Mouse (Mus musculus): ENCODE data around the gene Foxn3. TPM values are rescaled to one million over a fixed set of nuclear protein-coding genes. Genes with fewer than 3 reads are reported as not detected.

Foxn3 gene
- total RNA-seq, 2 experiments from 2014 or later: 98.5 to 102 TPM

DNA sequence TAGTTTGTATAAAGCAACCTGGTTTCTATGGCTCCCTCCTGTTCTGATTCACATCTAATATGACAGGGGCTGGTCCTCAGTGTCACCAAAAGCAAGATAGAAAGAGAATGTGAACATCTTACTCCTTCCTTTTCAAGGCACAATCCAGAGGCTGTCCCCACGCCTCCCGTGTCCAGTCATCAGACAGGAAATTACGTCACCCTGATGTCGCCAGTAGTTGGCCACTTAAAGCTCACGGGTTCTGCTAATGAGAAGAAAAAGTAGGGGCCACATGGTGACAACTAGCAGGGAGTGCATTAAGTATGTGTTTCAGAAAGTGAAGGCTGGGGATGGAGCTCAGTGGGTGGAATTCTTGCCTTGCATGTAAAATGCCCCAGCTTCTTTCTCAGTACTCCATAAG is 99.1 kb downstream of the Foxn3 start:
- no peak for DNase-seq

DNA sequence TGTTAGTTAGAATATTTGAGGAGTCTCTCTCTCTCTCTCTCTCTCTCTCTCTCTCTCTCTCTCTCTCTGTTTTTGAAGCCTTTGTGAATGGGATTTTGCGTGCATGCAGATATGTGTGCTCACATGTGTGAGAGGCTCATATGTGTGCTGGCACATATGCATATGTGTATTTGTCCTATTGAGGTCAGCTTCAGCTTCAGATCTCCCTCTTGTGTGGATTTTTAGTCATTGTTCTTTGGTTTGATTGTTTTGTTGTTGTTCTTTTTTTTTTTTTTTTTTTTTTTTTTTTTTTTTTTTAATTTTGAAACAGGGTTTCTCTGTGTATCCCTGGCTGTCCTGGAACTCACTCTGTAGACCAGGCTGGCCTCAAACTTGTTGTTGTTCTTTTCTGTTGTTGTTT is 100.5 kb downstream of the Foxn3 start:
- no peak for DNase-seq

DNA sequence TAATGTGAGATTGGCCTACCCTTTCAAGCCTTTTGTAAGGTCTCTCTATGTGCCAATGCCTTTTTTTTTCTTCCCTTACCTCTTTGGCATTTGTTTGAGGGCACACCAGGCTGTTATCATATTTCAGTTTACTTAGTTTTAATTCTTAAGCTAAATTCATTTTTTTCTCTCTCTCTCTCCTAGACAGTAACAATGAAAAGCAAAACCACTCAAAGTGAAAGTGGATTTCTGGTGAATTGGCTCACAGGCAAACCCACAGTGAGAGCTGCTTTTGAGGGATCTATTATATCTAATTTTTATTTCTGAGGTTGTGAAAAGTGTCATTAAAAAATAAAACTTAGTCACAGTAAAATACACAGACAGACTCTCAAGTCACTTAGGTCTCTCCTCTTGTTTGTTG is 101.1 kb downstream of the Foxn3 start:
- no peak for DNase-seq

DNA sequence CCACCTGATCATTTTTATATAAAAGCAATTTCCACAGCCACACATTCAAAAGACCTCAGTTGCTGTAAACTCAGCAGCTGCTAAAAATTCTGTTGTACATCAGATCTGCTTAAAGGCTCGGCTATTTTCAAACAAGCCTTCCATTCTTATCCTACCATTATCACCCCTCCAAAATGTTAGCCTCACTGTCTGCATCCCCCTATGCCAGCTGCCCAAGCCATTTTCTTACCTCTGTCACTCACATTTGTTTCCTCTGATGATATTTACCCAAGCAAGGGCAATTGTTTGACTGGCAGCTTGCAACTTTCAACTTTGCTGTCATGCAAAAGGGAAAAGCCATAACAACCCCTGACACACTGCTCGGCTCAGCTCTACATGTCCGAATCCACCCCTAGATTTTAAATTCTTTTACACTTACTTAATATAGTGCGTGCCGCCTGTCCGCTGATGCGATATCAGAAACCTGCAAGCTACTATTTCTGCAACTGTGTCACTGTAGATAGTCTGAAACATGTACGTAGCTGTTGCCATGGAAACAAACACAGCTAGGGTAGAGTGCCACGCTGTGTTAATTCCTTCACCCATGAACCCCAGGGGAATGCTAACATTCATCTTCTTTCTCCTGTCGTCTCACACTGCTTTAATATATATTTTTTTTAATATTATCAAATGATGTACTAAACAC is 105.7 kb downstream of the Foxn3 start:
- no peak for DNase-seq

DNA sequence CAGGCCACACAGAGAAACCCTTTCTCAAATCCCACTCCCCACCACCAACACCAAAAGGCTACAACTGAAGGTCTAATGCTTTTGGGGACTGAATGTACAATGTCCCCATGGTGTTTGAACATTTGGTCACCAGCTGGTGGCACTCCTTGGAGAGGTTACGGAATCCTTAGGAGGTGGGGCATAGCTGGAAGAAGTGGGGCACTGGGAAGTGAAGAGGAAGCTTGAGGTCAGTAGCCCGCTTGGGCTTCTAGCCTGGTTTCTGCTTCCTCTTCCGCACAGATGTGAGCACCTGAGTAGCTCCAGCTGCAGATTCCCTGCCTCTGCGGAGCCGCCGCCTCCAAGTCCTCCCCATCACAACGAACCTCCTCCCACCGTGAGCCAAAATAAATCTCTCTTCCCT is 107.8 kb downstream of the Foxn3 start:
- no peak for DNase-seq

DNA sequence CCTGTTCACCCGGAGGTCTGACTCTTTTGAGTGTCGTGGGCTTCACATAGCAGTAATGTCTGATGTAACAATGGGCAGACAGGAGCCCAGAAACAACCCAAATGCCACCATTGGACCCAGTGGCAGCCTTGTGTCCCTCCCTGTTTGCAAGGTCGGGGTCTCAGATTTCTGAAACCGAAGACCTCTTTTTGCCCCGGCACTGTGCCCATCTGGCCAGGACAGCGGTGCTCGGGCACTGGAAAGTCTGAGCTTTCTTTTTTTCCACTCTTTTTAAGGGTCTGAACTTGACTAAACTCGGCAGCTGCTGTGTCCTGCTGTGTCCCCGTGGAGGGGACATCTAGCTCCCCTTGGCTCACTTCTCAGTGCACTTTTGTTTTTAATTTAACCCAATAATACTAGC is 109.0 kb downstream of the Foxn3 start:
- no peak for DNase-seq

DNA sequence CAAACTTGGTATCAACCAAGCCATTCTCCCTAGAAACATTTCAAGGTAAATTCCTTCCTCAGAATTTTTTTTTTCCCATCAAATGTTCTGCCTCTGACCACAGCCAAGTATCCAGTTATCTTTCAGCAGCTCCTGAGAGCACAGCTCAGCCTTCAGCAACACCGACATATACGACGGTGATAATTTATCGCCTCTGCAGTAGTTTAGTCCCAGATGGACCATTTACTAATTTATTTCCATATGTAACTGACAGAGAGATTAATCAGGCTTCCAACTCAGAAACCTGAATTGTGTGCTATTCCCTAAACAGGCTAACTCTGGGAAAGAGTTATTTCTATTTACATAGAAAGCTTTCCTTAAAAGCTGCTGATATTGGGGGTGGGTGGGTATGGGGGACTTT is 109.6 kb downstream of the Foxn3 start:
- DNase-seq: no peak

DNA sequence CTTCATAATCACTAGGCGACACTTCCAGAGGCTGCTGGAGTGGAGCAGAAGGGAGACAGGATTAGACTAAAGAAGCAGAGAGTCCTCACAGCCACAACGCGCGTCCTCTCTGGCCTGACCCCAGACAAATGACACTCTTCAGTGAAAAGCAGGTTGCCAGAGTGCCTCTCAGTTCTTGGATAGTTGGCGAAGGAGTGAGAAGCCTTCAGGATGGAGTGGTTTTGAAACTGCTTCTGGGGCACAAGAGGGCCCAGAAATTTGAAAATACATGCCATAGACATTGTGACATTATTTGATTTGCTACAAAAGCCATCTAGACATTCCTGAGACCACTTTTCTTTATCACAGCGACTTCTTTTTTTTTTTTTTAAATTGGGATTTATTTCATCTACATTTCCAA is 113.3 kb downstream of the Foxn3 start:
- DNase-seq: no peak

DNA sequence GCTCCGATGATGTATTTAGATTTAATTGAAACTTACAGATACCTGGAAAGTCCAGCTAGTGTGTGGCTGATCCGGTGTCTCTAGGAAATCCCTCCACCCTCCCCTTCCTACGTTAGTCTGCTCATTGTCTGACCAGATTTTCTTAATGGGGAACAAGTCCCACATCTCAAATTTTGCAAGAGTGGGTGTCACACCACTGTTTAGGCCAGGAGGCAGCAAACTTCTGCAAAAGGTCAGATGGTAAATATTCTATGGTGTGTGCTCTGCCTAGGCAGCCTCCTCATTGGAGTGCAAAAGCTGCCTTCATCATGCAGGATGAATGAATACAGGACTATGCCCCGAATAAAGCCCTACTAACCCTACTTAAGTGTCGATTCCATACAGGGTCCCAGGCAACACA is 115.6 kb downstream of the Foxn3 start:
- no peak for DNase-seq

DNA sequence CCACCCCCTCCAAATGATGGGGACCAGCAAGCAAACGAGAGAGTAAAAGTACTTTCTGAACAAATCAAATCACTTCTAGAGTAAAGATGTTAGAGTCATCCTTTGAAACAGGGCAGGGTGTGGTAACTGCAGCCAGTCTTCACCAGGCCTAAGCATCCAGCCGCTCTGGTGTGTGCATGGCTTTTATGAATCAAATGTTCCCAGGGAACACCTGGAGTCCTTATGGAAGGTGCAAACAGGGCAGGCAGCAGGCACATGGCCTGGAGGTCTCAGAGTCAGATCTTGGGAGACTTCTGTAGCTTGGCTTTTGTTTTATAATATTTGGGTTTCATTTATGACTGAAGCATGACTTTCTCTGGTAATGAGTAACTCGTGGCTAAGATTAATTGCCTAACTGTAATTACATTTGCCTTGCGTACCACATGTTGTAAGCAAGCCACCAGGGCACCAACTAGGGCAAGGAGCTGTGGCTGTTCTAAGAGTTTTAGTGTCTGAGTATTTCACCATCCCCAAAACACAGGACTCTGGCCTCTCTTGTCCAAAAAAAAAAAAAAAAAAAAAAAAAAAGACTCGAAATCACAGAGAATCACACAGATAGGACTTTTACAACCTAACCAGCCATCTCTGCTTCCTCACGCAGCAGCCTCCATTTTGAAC is 118.2 kb downstream of the Foxn3 start:
- DNase-seq: no peak

DNA sequence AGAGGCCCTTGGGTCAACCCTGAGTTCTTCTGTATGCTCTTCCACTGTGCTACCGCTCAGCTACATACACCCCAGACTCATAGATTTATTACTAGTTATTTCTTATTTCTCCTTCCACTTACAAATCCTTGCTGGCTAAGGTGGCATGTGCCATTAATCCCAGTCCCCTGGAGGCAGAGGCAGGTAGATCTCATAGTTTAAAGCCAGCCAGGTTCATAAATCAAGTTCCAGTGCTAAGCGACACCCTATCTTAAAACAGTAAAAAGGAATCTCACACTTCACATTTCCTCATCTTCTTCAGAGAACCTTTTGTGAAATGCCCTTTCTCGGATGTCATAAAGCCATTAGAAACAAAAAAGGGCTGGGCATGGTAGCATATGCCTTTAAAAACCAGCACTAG is 120.6 kb downstream of the Foxn3 start:
- DNase-seq: no peak

DNA sequence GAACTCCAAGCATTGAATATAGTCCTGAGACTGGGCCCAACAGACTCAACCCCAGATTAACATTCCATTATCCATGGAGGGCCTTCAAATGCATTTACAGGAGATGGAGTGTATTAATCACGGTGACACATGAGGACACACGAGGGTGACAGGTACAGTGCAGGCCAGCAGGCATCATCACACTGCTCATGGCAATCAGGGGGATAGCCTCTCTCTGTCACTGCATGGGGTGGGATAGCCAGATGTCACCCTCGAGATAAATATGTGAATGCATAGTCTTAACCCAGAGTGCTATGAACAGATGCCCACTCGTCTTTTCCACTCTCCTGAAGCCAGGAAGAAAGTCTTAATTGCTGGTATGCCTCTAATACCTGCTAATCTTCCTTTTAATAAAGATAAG is 122.4 kb downstream of the Foxn3 start:
- DNase-seq: no peak

DNA sequence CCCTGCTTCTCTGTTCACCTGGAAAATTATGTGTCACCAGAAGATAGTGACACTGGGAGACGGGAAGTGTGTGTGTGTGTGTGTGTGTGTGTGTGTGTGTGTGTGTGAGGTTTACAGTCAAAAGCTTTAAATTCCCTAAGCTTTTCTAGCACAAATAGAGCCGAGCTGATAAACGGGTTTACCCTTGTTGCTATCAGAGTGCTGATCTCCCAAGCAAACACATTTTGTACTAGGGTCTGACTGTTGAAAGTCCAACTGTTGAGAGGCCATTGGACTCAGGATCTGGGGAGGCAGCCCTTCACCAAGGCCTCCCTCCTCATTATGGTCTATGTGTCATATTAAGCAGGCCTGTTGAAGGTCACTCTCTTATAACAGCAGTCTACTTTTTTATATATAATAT is 123.4 kb downstream of the Foxn3 start:
- DNase-seq: no peak

DNA sequence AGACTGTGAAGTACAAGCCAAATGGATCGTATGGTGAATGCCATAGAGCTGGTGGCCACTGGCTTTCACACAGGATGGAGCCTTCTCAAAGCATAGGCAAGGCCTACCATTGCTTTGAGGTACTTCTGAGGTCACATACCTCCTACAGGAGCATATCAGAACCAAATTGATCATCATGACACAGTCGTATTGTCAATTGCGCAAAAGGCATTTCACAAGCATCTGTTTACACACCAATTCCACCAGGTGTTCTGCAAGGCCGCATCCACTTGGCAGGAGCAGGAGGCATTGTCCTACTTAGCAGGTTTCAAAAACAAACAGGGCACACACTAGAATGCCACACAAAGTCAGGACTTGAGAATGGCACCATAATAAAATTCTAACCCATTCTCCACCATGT is 128.2 kb downstream of the Foxn3 start:
- no peak for DNase-seq

DNA sequence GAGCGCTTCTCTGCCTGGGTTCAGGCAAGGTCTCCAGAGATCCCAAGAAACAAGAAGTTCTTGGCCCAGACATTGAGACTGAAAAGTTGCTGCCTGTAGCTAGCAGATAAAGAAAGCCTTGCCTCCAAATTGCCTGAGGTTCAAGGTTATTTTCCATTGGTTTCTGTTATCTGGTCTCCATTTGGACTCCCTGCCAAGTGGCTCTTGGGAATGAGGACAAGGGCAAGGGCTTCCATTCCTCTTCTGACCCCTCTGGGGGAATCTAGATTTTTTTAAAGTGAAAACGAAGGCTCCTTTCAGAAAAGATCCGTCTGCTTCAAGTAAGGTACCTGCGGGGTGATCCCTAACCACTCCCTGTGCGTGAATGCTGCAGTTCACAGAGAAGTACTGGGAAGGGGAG is 130.0 kb downstream of the Foxn3 start:
- peak; percentile 49 to 58 for DNase-seq

DNA sequence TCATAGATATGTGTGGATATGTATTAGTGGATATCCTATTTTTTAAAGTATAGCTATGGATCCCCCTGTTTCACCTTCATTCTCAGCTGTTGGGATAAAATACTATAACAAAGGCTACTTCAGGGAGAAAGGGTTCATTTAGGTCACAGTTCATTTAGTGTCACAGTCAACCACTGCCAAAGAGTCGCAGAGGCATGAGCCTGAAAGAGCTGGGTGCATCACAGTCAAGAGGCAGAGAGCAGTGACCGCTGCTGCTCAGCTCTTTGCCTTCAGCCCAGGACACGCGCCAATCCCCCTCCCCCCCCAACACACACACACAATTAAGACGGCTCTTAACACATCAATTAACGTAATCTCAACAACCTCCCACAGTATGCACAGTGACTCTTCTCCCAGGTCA is 131.8 kb downstream of the Foxn3 start:
- no peak for DNase-seq

DNA sequence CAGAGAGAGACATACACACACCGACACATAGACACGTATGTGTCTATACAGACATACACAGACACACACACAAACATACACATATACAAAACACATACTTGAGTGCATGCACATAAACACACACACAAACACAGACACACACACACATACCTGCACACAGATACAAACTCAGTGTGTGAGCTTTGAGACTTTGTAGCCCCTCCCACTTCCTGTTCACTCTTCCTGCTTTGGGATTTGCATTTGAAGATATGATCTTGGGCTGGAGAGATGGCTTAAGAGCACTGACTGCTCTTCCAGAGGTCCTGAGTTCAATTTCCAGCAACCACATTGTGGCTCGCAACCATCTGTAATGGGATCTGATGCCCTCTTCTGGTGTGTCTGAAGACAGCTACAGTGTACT is 132.4 kb downstream of the Foxn3 start:
- no peak for DNase-seq

DNA sequence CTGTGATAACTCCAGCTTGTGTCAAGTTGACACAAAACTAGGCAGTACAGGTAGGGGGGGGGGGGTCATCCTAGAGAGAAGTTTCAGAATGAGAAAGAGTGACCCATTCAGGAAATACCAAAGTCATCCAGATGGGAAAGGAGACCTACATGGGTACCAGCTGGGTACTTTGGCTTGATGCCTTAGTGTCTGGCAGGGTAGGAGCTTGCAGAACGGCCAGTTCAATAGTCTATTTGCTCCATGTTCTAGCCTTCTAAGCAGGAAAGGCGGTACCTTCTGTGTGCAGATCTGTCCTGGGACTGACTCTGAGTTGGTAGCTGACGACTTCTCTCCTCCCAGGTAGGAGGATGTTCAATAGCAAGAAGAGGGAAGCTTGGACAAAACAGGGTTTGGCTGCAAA is 134.3 kb downstream of the Foxn3 start:
- no peak for DNase-seq

DNA sequence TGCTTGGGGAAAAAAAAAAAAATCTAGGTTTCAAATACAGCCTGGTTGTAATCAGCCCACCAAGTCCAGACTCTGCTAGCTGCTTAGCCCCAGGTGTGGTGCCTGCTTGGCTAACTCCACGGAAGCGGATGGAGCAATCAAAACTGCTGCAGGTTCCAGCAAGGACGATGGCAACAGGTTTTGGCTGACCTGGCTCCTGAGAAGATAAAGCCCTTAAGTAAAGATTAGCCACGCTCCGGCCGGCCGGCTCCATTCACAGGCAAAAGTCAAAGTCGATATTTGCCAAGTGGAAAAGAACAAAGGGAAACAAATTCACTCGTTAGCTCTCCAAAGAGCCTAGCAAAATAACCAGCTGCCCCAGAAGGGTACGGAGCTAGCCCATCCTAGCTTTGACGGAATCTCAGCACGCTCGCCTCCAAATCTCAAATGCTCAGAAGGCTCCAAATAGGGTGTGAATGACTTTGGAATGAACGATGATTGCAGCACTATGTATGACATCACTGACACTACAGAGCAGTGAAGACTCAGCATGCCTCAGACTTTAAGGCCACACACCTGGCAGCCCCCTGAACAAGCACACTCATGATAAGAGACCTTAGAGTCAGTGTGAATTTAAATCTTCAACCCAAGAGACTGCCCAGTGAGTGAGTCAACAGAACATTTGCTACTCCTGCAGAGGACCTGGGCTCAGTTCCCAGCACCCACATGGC is 137.0 kb downstream of the Foxn3 start:
- DNase-seq: peak; percentile 43 to 50

DNA sequence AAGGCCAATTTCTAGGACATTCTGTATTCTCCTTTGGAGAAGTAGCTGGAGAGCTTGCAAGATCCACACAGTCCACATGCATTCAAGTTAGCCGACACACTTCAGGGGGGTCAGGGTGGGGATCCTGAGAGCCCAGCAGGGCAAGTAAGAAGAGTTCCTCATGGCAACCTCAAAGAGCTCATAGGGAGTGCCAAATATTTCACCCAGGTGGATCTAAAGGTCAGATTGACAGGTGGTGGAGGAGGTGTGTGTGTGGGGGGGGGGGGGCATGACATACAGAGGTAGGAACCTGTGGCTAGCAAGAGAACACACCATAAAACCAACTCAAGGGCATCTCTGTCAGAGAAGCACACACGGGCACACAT is 144.0 kb downstream of the Foxn3 start:
- no peak for DNase-seq

DNA sequence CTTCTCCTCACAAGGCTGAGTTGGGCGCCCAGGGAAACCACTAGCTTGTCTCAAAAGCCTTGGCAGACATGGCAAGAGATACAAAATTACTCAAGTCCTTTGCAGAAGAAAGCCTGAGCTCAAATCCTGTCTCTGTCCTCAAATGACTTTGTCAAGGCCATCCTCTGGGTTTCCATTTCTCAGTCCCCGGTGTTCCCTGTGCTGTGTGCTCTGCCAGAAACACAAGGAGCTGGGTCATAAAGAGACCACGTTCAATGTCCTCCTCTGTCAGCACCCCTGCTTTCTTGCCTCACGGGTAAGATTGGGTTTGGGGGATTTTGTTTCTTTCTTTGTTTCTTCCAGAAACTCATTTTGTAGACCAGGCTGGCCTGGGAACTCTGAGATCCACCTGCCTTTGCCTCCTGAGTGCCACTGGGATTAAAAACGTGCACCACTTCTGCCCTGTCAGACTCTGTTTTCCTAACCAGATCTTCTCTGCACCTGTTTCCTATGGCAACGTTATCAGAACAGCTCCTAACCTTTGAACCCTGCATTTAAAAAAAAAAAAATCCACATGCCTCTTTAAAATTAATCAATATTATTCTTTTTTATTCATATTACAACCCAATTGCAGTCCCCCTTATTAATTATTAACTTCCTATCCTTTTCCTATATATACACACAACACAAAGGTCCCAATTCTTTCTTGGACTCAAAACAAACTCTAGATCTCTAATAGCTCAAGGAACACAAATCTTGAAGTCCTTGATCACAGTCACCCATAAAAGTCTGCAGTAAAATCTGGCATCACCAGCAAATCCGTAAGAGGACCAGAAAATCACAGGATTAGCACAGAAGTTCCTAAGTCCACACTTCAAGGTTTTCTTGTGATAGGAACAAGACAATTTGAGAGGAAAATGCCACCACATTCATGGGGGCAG is 144.6 kb downstream of the Foxn3 start:
- no peak for DNase-seq

DNA sequence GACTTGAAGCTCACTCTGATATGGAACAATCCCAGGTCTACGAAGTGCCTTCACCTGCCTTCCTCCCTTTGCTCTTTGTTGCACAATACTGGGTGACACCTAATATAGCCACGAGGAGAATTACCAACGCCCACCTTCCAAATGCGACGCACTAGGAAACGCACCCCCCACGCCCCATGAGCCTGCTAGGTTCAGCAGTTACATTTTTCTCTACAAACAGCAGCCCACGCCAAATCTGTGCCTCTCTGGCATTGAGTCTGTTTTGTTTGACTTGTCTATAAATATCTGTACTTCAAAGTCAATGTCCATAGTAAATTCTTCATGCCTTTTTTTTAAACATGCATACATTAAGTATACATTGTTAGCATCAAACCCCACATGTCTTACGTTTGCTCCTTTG is 145.5 kb downstream of the Foxn3 start:
- DNase-seq: no peak

DNA sequence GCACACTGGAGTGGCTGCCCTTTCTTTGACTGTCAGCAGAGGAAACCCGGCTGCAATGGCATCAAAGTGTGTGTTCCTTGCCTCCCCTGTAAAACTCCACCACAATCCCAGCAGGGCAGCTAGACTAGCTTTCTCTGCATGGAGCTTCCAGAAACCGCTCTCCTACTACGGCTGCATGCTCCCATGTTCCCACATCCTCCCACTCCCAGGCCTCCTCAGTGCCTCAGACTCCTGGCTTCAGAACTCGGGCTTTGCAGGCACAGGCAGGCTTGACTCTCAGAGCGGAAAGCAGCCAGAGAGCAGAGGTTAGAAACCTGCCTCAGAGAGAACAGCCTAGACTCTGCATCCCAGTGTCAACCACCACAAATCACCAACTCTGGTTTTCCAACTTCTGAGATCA is 147.8 kb downstream of the Foxn3 start:
- DNase-seq: no peak

Measured in heart, adult 18-20 months (tissue).